Mouse (Mus musculus) bone marrow, adult 2 months (tissue): Measurements from ENCODE around the gene Fmo6.

Experiments
- CTCF ChIP-seq: fragments of 200-500 bp; IDR thresholded peaks from 2 replicates; pipeline ENCODE4 v1.5.1; 2011; ENCODE audit warnings: low read length, control low read depth; ENCODE audit not compliant: control insufficient read depth, insufficient read depth
- POLR2A ChIP-seq: fragments of 200-500 bp; IDR thresholded peaks from 2 replicates; pipeline ENCODE4 v1.6.1; 2011; ENCODE audit warnings: low read depth, mild to moderate bottlenecking, control low read depth, low read length, borderline replicate concordance; ENCODE audit not compliant: control insufficient read depth

DNA sequence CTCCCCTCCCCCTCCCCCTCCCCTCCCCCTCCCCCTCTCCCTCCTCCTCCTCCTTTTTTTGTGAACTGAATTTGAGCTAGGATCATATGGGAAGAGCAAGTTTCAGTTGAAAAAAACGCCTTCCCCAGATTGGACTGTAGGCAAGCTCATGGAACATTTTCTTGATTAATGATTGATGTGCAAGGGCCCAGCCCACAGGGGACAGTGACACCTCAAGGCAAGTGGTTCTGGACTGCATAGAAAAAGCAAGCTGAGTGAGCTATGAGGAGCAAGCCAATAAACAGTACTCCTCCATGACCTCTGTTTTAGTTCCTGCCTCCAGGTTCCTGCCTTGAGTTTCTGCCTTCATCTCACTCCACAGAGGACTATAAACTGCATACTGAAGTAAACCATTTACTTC is 12.2 kb downstream of the Fmo6 start:
- TF ChIP-seq POLR2A (no peak), CTCF (no peak)
